Mouse (Mus musculus): ENCODE measurements around the gene Tmem204.
A peak's percentile ranks its signal among the peaks of the same experiment; 100 is the strongest.

Gene Tmem204

GRCm38 (mm10) chr17:25013606-25014501 lies 69.5 kb downstream of the Tmem204 start:
- DNase-seq = peak; percentile 24
